Mouse (Mus musculus) stomach, embryonic 15.5 days (tissue): ENCODE results near the gene H2al1b. TPM values are rescaled to one million over a fixed set of nuclear protein-coding genes. Genes with fewer than 3 reads are reported as not detected.
"Not testable (repeated sequence)": the region's sequence is repeated elsewhere in the genome, so short reads cannot be mapped to it uniquely, and the experiment has no call there.

Experiments used
- ATAC-seq: fragments of 200-750 bp; cut with Nextera tagmentation; 2 replicates; pipeline ENCODE4 v1.8.0; 2017; ENCODE audit warnings: low read depth, moderate number of reproducible peaks, moderate TSS enrichment; ENCODE audit not compliant: insufficient read depth, low FRiP score
- H3K27ac ChIP-seq: fragments of 300-500 bp; sonication (generic); 2 replicates; pipeline ENCODE4 v1.5.1; 2015; ENCODE audit warnings: mild to moderate bottlenecking, inconsistent platforms
- H3K27me3 ChIP-seq: fragments of 300-500 bp; sonication (generic); replicated peaks from 2 replicates; pipeline ENCODE4 v1.6.1; 2015; ENCODE audit warnings: inconsistent platforms
- H3K36me3 ChIP-seq: fragments of 300-500 bp; sonication (generic); 2 replicates; pipeline ENCODE4 v1.6.1; 2015; ENCODE audit warnings: inconsistent platforms
- H3K4me1 ChIP-seq: fragments of 300-500 bp; sonication (generic); 2 replicates; pipeline ENCODE4 v1.6.1; 2015; ENCODE audit warnings: inconsistent platforms
- H3K4me2 ChIP-seq: fragments of 300-500 bp; sonication (generic); 2 replicates; pipeline ENCODE4 v1.6.1; 2015; ENCODE audit warnings: mild to moderate bottlenecking, inconsistent platforms
- H3K4me3 ChIP-seq: fragments of 300-500 bp; sonication (generic); replicated peaks from 2 replicates; pipeline ENCODE4 v1.5.1; 2015; ENCODE audit warnings: inconsistent platforms
- H3K9ac ChIP-seq: fragments of 300-500 bp; sonication (generic); 2 replicates; pipeline ENCODE4 v1.6.1; 2015; ENCODE audit warnings: inconsistent platforms
- H3K9me3 ChIP-seq: fragments of 300-500 bp; sonication (generic); 2 replicates; pipeline ENCODE4 v1.6.1; 2016; ENCODE audit warnings: inconsistent platforms
- WGBS: fragments of 180-500 bp; shearing (Covaris S2); methylation state at CpG from one replicate; pipeline ENCODE4 v1.1.7; 2015; 5-methylcytosine and 5-hydroxymethylcytosine counted together
- polyA plus RNA-seq: library from polyadenylated mRNA; unstranded; fragments of >200 nt; fragmentation: Nextera tagmentation; extraction: Ambion mirVana; gene quantifications from 2 replicates; pipeline ENCODE4 v1.2.1, GENCODE M21; 2015

H2al1b gene
- polyA plus RNA-seq, 1 experiment from 2014 or later: not detected

GRCm38 (mm10) chrX:11289244-11289643 is 13.0 kb upstream of the H2al1b start:
- Histone ChIP-seq H3K36me3 (no peaks in the 10 kb centered on the region), H3K9me3 (no peaks in the 10 kb centered on the region), H3K27me3 (0 out of 2 replicates have a peak, but pooled peaks cover 5% of the 10 kb centered on the region), H3K9ac (no peak overlapping the region), H3K4me2 (no peak overlapping the region), H3K4me1 (0 out of 2 replicates have a peak, but pooled peaks cover 3% of the 10 kb centered on the region), H3K4me3 (no peak overlapping the region), H3K27ac (no peak overlapping the region)
- WGBS: 74% methylated on average over 4 of the region's 4 CpGs
- no peak for ATAC-seq

GRCm38 (mm10) chrX:11298957-11299356 is 3.3 kb upstream of the H2al1b start, which contains the start of gene H2al1a:
H2al1a (plus strand) TSS chrX:11299257.
- not testable (repeated sequence) for H3K27ac ChIP-seq, H3K4me3 ChIP-seq, H3K36me3 ChIP-seq, H3K9me3 ChIP-seq, H3K4me2 ChIP-seq, ATAC-seq, H3K27me3 ChIP-seq, H3K9ac ChIP-seq, H3K4me1 ChIP-seq
- WGBS: no CpG with 5 or more reads among the region's 3 CpGs

GRCm38 (mm10) chrX:11305355-11305754 is 3.1 kb downstream of the H2al1b start, which contains the start of gene H2al1c:
H2al1c (plus strand) TSS chrX:11305655.
- 90% methylated on average over 1 of the region's 6 CpGs for WGBS
- not testable (repeated sequence) for ATAC-seq

GRCm38 (mm10) chrX:11308524-11308923 is 6.3 kb downstream of the H2al1b start, which contains the start of gene H2al1d:
H2al1d (plus strand) TSS chrX:11308824.
- not testable (repeated sequence) for ATAC-seq, H3K27ac ChIP-seq, H3K4me2 ChIP-seq, H3K4me1 ChIP-seq, H3K27me3 ChIP-seq, H3K36me3 ChIP-seq, H3K4me3 ChIP-seq, H3K9ac ChIP-seq, H3K9me3 ChIP-seq
- no CpG with 5 or more reads among the region's 6 CpGs for WGBS

More at GRCm38 (mm10) chrX:11305355-11305754, 3.1 kb downstream of the H2al1b start, which contains the start of gene H2al1c:
- not testable (repeated sequence) for H3K4me3 ChIP-seq, H3K36me3 ChIP-seq, H3K4me2 ChIP-seq, H3K27ac ChIP-seq, H3K9ac ChIP-seq, H3K4me1 ChIP-seq, H3K27me3 ChIP-seq, H3K9me3 ChIP-seq

GRCm38 (mm10) chrX:11311634-11312033 is 9.4 kb downstream of the H2al1b start, which contains the start of gene H2al1e:
H2al1e (plus strand) TSS chrX:11311934.
- H3K36me3 ChIP-seq, H3K27ac ChIP-seq, H3K27me3 ChIP-seq, H3K4me2 ChIP-seq, H3K4me3 ChIP-seq, H3K9ac ChIP-seq, ATAC-seq, H3K4me1 ChIP-seq, H3K9me3 ChIP-seq: not testable (repeated sequence)
- WGBS: no CpG with 5 or more reads among the region's 3 CpGs

GRCm38 (mm10) chrX:11314858-11315257 is 12.6 kb downstream of the H2al1b start, which contains the start of gene H2al1f:
H2al1f (plus strand) TSS chrX:11315158.
- H3K4me3 ChIP-seq, H3K27me3 ChIP-seq, H3K36me3 ChIP-seq, H3K4me1 ChIP-seq, H3K4me2 ChIP-seq, H3K9ac ChIP-seq, ATAC-seq, H3K9me3 ChIP-seq, H3K27ac ChIP-seq: not testable (repeated sequence)
- no CpG with 5 or more reads among the region's 6 CpGs for whole genome bisulfite sequencing

- H3K9me3 ChIP-seq, H3K9ac ChIP-seq, H3K36me3 ChIP-seq, ATAC-seq, H3K4me2 ChIP-seq, H3K27ac ChIP-seq, H3K4me1 ChIP-seq, H3K4me3 ChIP-seq, H3K27me3 ChIP-seq: not testable (repeated sequence)
- no CpG with 5 or more reads among the region's 3 CpGs for WGBS
These were observed 15.7 kb downstream of the H2al1b start, which contains the start of gene H2al1g for GRCm38 (mm10) chrX:11317956-11318355. H2al1g (plus strand) TSS chrX:11318256.

- not testable (repeated sequence) for H3K9me3 ChIP-seq, H3K9ac ChIP-seq, H3K27me3 ChIP-seq, H3K4me1 ChIP-seq, H3K4me2 ChIP-seq, H3K4me3 ChIP-seq, ATAC-seq, H3K36me3 ChIP-seq, H3K27ac ChIP-seq
- no CpG with 5 or more reads among the region's 6 CpGs for WGBS
These were observed 19.0 kb downstream of the H2al1b start, which contains the start of gene H2al1h for GRCm38 (mm10) chrX:11321192-11321591. H2al1h (plus strand) TSS chrX:11321492.

GRCm38 (mm10) chrX:11324359-11324758 is 22.1 kb downstream of the H2al1b start, which contains the start of gene H2al1i:
H2al1i (plus strand) TSS chrX:11324659.
- H3K27ac ChIP-seq, H3K4me3 ChIP-seq, H3K4me2 ChIP-seq, ATAC-seq, H3K9ac ChIP-seq, H3K36me3 ChIP-seq, H3K27me3 ChIP-seq, H3K9me3 ChIP-seq, H3K4me1 ChIP-seq: not testable (repeated sequence)
- WGBS: 87% methylated on average over 2 of the region's 5 CpGs

GRCm38 (mm10) chrX:11327522-11327921 is 25.3 kb downstream of the H2al1b start, which contains the start of gene H2al1j:
H2al1j (plus strand) TSS chrX:11327822.
- H3K27ac ChIP-seq, H3K9me3 ChIP-seq, H3K9ac ChIP-seq, H3K4me3 ChIP-seq, H3K27me3 ChIP-seq, ATAC-seq, H3K4me2 ChIP-seq, H3K36me3 ChIP-seq, H3K4me1 ChIP-seq: not testable (repeated sequence)
- WGBS: 83% methylated on average over 2 of the region's 2 CpGs

- ATAC-seq: no peak
- no peaks in the 10 kb centered on the region for H3K27me3 ChIP-seq
- no peak overlapping the region for H3K4me2 ChIP-seq
- H3K36me3 ChIP-seq: no peaks in the 10 kb centered on the region
- H3K4me3 ChIP-seq: no peak overlapping the region
- 69% methylated on average over 9 of the region's 9 CpGs for WGBS
- no peaks in the 10 kb centered on the region for H3K9me3 ChIP-seq
- H3K9ac ChIP-seq: no peak overlapping the region
- no peak overlapping the region for H3K27ac ChIP-seq
- no peaks in the 10 kb centered on the region for H3K4me1 ChIP-seq
These were observed 43.5 kb downstream of the H2al1b start for GRCm38 (mm10) chrX:11345762-11346161.

- Histone ChIP-seq H3K27ac (no peak overlapping the region), H3K36me3 (no peaks in the 10 kb centered on the region), H3K4me1 (no peaks in the 10 kb centered on the region), H3K4me3 (no peak overlapping the region), H3K9me3 (no peaks in the 10 kb centered on the region), H3K27me3 (no peaks in the 10 kb centered on the region), H3K4me2 (no peak overlapping the region), H3K9ac (no peak overlapping the region)
- 87% methylated on average over 3 of the region's 3 CpGs for WGBS
- no peak for ATAC-seq
These were observed 44.5 kb downstream of the H2al1b start for GRCm38 (mm10) chrX:11346756-11347155.
